Mouse (Mus musculus) embryonic fibroblast, embryonic 13.5 days (primary cell): Measurements from ENCODE around the gene L3mbtl2.

Source experiments
- CTCF ChIP-seq: IDR thresholded peaks from 2 replicates; pipeline ENCODE4 v1.5.1; 2011; ENCODE audit warnings: mild to moderate bottlenecking, control low read depth, low read length, moderate library complexity, borderline replicate concordance; ENCODE audit not compliant: insufficient read depth
- POLR2A ChIP-seq: IDR thresholded peaks from 2 replicates; pipeline ENCODE4 v1.6.1; 2011; ENCODE audit warnings: low read depth, mild to moderate bottlenecking, control low read depth, low read length, moderate library complexity

DNA sequence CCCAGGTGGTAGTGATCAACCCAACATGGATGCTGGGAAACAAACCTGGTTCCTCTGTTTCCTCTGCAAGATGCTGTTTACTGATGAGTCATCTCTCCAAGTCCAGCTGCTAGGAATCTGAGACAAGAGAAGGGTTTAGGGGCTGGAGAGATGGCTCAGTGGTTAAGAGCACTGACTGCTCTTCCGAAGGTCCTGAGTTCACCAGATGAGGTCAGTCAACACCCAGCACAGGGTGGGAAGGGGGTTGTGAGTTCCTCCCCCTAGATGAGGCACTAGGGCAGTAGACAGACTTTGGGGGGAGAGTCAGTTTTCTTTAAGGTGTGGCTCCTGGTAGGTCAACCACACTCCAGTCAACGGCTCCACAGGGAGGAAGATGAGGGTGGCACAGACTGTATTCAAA is 2.0 kb upstream of the L3mbtl2 start:
- TF ChIP-seq CTCF, result no peak
- no peak for TF ChIP-seq POLR2A
